Mouse (Mus musculus): ENCODE data around the gene Olfr1154.

DNA sequence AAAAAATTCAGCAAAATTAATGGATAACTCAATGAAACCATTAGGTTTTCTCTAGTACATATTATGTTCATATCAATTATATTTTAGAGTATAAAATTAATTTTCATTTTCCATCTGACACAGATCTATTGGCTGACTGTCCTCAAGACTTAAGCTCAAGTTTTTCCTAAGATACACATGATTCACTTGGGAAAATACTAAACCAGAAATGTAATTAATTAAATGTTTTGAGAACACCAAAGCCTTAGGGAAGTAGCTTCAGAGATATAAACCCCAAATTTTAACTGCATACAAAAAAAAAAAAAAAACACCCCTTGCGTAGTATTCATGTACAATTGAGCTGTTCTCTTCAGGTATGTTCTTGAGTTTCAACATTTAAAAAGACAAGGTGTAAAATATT is 49.4 kb downstream of the Olfr1154 start, which contains the start of gene Olfr1151:
- TF ChIP-seq POLR2A (IDR thresholded peaks at IDR 0.05; ENCODE audit: borderline replicate concordance, extremely low read depth, low read depth, low read length): no peak
- TF ChIP-seq CTCF (IDR thresholded peaks at IDR 0.05; ENCODE audit: insufficient read depth, low read length): no peak

Measured in lung, adult 2 months (tissue).